Mouse (Mus musculus) cerebellum, adult (tissue): ENCODE data around the gene Dock2.

Source experiments
- ATAC-seq: cut with Nextera tagmentation; 2 replicates; pipeline ENCODE4 v1.9.2; 2017; ENCODE audit warnings: mild to moderate bottlenecking, moderate library complexity, mixed read lengths; ENCODE audit not compliant: insufficient number of reproducible peaks, low FRiP score, low TSS enrichment

Gene Dock2

DNA sequence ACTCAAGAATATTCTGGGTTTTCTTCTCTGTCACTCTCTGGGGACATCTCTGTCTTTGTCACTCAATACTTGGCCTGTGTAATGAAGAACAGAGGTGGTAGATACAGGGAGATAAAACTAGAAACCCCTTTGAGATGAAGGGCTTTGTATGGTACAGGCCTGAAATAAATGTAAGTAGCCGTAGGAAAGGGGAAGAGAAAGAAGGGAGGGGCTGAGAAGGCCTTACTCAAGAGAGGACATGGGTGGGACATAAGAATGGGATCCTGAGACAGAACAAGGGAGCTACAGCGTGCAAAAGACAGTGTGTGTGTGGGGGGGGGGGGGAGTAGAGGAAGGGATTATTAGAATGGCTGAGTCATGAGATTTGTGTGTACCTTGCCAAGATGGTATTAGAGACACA is 474.3 kb downstream of the Dock2 start:
- no peak for ATAC-seq

DNA sequence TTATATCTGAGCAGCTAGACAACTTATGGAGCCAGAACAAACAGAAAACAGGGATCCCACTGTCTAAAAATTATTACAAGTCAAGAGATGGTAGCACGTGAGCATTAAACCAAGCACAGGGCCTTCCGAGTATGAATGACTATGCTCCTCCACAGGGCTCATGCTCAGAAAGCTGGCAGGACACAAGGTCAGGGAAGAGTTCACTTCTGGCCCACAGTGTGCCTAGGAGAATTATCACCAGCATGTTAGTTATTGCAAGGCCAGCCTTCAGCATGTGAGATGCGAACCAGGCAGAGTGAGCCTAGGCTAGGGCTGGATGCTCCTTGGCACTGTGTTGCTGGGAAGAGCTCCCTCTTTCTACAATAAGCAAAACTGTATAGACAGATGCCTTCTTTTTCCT is 475.0 kb downstream of the Dock2 start:
- ATAC-seq: no peak

DNA sequence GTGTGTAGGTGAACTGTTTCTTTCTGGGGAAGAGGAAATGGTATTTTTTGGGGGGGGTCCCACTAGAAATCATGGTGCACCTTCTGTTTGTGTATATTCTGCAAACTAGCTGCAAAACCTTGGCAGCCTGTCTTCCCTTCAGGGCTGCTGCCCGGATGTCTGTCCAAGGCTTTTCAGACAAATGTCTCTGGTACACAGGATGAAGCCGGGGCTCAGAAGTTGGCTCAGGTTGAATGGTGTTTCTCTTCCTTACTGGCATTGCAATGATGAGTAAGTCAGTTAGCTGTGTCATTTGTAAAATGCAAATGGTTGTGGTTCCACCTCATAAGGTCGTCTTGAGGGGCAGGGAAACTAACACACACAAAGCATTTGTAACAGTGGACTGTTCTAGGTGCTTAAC is 477.5 kb downstream of the Dock2 start:
- ATAC-seq: no peak

DNA sequence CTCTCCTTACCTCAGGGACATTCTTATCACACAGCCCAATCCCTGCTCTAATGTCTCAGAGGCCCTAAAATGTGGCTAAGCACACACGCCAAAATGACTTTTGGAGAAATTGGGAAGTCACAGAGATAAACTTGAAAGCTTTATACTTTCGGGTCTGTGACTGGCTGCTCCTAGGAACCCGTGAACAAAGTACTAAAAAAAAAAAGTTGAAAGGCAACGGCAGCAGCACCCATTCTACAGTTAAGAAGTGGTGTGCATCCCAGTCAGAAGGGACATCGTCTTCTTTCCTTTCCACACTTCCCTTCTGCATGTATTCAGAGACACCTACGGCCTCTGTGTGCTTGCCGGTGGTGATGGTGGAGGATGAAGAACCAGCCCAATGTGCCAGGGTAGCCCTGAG is 483.6 kb downstream of the Dock2 start:
- ATAC-seq: no peak

DNA sequence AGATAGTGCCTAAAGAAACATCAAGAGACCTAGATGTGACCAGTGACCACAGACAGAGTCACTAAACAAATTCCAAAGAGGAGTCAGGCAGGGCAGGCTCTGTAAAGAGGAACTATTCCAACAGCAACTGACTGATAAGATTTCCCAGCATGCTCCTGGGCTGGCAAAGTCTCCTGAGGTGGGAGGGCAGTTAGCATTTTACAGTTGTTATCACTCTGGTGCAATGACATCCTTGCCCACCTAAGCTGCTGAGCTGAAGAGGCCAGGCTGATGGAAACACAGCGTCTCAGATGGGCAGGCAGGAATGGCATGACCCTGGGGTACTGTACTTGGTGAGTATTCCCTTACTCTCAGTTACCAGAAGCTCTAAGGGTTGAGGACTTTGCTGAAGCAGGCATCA is 484.1 kb downstream of the Dock2 start:
- ATAC-seq: no peak

DNA sequence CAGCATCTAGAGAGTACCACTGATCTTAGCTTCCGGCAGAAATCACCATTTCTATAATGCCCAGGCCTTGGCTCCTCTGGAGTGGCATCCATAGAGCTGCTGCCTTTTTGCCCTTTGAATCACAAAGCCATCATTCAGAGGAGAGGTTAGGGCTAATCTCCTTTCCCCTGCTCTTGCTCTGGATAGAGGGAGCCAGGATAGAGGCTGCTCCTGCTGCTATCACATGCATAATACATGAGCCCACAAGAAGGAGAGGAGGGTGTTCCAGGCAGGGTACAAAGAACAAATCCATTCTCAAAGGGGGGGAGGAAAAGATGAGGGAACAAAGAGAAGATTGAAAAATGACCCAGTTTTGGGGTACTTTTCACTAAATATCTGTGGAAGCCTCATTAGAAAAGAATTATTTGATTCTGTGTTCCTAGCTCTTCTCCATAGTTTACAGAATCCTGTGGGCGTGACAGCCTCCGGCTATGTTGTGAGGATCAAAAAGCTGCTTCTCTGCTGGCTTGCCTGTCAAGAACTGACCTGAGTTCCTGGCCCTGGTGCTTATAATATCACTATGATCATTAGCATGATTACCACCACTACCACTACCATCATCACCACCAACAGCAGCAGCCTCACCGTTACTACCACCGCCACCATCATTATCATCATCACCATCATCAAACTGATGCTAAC is 485.9 kb downstream of the Dock2 start:
- ATAC-seq: no peak; the same call in 1 of the 2 replicates

DNA sequence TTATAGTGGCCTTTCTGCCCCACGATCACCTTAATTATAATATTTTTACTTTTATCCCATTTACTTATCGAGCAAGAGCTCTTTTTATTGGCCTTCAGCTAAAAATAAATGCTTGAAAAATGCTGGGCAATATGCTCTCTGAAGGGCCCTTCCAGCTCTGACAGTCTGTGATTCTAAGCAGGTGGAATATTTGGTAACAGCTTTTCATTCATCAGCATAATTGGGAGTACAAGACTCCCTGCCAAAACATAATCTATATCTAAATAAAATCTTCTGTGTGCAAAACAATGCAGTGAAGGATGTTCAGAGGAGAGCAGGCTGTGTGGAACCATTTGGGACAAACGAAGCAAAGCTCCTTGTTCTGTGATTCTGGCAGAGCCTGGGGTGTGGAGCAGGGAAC is 492.4 kb downstream of the Dock2 start:
- no peak for ATAC-seq

DNA sequence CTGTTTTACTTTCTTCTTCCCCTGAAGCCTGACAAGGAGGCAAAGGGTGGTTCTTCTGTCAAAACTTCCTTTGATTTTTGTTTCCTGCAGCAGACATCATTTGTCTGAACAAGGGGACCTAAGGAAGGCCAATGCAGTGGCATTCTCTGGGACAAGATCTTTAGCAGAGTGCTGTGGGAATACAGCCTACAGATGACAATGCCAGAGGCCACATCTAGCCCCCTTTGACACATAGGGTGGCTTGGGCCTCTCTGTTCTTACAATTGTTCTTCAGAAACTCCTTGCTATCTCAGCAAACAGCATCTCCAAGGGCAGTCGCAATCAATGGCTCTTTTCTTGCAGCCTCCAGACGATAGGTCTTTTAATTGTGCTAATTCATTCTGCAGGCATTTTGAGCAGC is 493.0 kb downstream of the Dock2 start:
- ATAC-seq: no peak

DNA sequence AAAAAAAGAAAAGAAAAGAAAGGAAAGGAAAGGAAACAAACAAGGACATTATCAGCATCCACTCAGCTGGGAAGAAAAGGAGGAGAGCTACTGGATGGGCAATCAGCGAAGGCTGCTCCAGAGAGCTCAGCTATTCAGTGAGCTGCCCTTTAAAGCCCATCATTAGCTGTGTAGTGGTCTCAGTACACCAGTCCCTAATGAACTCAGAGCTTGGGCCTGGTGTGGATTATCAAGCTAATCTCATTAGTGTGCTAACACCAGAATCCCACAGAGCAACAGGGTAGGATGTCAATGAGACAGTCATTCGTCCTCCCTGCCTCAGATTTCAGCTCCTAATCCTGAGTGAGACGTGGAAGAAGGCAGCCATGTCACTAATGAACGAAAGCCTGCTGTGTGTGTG is 493.4 kb downstream of the Dock2 start:
- ATAC-seq: no peak

DNA sequence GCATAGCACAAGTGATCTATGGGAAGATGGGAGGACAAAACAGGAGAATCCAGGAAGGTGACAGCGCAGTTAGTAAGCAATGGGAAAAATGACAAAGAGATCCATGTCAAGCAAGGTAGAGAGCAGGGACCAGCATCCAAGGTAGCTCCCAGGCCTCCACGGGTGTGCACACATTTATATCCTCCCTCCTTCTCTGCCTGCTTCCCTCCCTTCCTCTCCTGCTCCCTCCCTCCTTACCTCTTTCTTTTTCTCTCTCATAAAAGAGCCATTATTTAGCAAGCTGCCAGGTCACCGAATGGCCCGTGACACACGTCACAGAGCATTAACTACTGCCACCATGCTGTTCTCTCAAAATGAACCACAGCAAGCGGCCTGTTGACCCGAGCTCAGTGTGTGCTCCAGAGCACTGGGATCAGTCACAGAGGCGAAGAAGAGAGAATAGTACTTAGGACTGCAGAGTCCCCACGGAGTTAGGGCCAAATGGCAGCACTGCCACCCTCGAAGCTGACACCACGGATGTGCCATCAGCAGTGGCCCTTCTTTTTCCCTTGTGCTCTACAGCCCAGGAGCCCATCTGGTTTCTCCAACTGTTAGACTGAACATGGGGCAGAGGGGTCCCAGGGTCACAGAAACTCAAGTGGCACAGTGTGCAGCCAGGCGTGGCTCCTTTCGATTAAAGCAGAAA is 499.4 kb downstream of the Dock2 start:
- no peak for ATAC-seq

DNA sequence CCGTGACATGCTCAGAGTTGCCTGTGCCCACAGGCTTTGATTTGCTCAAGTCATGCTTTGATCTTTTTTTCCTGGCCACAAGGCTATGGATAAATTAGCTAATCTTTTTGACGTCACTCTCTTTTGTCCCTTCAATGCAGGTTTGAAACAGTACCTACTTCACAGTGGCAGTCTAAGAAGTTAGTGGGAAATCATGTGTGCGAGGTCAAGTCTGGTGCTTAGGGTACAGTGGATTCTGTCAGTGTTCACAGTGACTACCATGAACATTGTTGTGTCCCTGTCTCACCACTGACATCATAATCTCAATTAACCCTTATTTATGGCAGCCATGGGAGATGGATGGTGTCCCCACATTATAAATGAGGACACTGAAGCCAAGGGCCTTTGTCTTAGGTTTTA is 506.6 kb downstream of the Dock2 start:
- ATAC-seq: no peak

DNA sequence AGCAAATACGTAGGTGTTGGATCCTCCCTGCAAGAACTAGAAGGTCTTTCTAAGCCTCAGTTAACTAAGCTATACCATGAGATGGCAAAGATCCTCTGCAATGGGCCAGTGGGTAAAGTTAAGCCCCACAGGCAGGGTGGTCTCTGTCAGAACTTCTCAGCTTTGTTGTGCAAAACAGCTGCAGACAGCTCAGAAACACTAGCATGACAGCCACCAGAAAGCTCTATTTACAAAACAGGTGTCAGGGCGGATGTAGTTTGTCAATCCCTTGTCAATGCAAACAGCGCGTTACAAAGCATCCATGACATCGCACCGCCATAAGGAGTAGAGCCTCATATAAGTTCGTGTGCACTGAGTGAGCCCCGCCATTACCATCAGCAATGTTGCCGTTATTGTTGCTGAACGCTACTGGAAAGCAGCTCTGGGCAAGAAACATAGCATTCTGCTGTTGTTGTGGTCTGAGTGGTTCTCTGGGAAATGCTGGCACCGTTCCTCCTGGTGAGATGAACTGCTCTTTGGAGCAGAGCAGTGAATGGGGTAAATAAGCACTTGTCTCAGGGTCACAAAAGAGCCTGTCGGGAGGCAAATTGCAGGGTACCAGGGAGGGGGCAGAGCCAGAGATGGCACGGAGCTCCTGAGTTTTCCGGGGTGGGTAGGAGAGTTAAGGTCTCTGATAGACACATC is 507.2 kb downstream of the Dock2 start:
- no peak for ATAC-seq

DNA sequence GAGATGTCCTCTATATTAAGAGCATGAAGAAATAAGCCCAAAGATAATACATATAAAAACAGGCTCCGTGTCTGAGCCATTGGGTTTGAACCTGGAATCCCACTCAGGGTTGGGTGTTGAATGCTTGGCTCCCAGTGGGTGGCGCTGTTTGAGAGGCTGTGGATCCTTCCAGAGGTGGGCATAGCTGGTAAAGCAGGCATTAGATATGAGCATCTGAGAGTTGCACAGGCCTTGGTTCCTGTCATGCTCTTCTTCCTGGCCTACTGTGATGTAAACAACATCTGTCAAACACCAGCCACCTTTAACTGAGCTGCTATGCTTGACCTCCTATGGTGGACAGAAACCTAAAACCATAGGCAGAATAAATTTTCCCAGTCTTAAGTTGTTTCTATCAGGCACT is 507.8 kb downstream of the Dock2 start:
- ATAC-seq: no peak

DNA sequence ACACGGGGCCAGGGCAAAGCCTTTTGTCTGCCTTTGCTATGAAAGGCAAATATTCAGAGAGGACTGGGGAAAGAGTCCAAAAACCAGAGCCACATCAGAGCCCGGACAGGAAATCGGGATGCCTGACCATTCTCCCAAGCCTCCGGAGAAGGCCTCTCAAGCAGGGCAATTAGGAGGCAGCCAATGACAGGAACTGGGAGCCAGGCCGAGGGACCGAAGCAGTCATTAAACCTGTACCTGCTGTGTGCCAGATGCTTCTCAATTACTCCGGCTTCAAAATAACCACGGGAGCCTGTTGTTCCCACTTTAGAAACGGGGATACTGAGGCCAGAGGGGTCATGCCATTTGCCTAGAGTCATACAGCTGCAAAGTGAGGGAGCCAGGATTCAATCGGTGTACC is 511.7 kb downstream of the Dock2 start:
- ATAC-seq: no peak

DNA sequence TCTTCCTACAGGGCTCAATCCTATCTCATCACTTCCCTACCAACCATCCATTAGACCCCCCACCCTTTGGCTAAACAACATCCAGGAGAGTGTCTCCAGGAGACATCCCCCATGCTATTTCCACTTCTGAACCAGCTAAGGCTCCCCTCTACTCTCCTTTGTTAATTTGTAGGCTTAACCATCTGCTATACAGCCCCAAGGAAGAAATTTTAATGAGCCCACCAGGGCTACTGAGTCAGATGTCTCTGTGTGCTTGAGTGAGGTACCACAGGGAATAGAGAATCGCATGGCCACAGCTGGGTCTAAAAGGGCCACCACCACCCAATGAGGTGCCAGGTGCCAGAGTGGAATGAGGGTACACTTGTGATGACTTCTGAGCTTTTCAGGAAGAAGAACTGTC is 519.6 kb downstream of the Dock2 start:
- ATAC-seq: no peak

DNA sequence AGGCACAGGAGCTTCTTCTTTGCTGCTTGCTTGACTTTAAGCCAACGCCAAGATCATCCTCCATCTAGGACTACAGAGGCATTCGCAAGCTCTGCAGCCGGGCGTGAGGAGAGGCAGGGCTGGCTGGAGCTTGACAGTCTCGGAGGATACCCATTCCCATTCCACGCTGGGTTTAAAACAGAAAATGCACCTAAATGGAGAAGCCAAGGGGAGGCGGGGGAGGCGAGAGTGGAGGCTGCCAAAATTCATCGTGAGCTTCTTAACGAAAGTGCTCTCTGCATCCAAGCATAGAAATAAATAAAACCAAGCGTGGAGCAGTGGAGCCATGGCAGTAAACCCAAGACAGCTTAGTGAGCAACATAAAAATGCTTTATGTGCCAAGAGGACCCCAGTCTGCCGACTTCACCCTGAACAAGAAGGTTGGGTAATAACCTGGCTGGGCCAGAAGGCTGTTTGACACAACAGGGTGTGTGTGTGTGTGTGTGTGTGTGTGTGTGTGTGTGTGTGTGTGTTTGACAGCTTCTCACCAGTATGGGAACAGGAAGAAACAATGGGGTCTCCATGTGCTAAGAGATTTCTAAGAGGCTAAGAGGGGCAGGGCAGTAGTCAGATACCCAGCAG is 524.7 kb downstream of the Dock2 start:
- ATAC-seq: no peak

DNA sequence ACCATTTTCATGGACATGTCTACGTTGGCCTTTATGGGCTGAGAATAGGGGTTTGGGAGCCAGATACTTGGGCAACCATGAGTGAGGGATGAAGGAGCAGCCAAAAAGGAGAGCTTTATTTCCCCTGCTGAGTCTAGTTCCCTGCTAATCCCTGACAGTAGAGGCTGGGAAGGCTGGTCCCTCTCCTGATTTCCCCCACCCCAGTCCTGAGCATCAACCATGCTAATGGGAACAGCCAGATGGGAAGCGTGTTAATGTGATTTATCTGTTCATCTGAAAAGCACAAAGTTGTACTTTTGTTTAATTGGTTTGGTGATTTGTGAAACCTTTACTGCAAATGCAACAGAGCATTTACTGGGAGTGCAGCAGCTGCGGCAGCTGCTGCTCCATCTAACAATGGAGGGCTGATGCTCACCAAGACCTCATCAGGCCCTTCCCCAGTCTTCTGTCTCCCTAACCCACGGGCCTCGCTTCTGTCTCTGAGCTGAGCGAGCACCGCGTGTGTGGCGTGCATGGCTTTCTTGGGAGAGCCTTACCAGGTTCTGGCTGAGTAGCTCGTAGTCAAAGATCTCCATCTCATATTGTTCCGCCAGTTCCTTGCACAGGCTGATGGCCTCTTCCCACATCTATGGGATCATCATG is 526.0 kb downstream of the Dock2 start:
- no peak for ATAC-seq

DNA sequence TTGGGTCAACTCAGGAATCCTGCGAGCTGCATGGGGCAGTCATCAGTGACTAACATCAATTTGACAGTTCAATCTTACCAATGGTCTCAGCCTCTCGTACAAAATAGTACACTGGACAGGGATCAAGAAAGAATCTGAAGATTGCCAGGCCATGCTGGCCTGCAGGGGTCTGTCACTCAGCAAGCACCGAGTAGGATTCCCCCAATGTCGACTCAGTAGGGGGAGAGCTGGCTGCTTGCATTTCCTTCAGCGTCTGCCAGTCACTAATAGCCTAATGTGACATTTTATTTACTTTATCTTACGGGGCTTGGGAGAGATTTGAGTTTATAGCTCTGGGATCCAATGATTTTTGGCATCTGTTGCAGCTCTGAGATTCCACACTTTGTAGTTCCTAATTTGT is 540.7 kb downstream of the Dock2 start:
- no peak for ATAC-seq

DNA sequence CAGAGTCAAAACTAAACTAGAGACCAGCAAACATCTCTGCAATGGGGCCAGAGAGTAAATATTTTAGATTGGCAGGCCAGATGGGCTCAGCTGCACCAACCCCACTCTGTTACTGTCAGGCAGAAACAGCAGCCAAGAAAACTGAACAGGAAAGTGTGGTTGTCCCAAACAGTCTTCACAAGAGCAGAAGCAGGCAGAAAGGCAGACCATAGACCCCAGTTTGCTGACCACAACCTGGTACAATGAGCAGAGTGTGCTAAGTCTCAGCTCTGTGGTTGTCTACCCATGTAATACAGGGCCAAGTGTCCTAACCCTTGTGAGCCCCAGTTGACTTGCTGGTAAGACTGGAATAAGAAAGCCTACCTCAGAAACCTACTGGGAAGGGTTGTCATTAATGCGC is 543.4 kb downstream of the Dock2 start:
- ATAC-seq: no peak

DNA sequence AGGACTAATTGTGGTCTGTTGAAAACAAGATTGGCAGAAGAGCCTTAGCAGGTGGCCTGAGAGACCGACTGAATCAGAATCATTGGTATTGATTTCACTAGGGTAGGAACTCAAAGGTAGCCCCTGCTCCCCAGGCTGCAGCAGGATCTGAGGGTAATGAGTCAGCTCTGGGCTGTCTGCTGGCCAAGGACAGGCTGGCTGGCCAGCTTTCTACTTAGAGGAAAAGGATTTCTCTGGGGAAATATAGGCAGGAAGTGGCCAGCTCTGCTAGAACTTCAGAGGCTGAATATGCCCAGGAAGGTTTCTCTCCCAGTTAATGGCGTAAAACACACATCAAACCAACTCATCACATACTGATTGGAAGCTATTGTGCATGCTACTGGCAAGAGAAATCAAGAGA is 544.0 kb downstream of the Dock2 start:
- no peak for ATAC-seq

DNA sequence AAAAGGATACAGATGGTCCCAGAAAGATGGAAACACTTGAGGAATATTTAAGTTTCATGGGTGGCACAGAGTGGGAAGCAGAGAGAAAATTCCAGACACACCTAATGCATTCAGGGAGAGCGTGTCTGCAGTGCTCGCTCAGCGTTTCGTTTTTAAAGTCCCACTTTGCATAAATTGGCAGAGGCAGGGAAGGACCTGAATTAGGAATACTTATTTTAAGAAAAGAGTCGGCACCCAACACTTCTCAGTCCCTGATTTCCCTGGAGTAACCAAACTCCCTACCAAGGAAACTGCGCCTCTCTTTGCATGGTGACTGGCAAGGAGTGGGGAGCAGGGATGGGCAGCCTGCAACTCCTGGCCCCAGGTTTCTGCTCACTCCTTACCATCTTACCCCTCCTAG is 546.8 kb downstream of the Dock2 start:
- ATAC-seq: no peak
